Mouse (Mus musculus) embryonic facial prominence, embryonic 13.5 days (tissue): ENCODE measurements around the gene Ifih1. TPM values are rescaled to one million over a fixed set of nuclear protein-coding genes. Genes with fewer than 3 reads are reported as not detected.

ENCODE experiments used
- ATAC-seq: fragments of 200-750 bp; cut with Nextera tagmentation; 2 replicates; pipeline ENCODE4 v1.8.0; 2017; ENCODE audit warnings: low read depth; ENCODE audit not compliant: insufficient number of reproducible peaks, insufficient read depth, low FRiP score, low TSS enrichment
- H3K27ac ChIP-seq: fragments of 300-500 bp; sonication (generic); 2 replicates; pipeline ENCODE4 v1.5.1; 2015; ENCODE audit warnings: moderate library complexity, mild to moderate bottlenecking, inconsistent platforms
- H3K27me3 ChIP-seq: fragments of 300-500 bp; sonication (generic); 2 replicates; pipeline ENCODE4 v1.6.1; 2015; ENCODE audit warnings: mild to moderate bottlenecking, inconsistent platforms
- H3K36me3 ChIP-seq: fragments of 300-500 bp; sonication (generic); 2 replicates; pipeline ENCODE4 v1.6.1; 2015; ENCODE audit warnings: mild to moderate bottlenecking, inconsistent platforms
- H3K4me1 ChIP-seq: fragments of 300-500 bp; sonication (generic); 2 replicates; pipeline ENCODE4 v1.6.1; 2015; ENCODE audit warnings: inconsistent platforms
- H3K4me2 ChIP-seq: fragments of 300-500 bp; sonication (generic); 2 replicates; pipeline ENCODE4 v1.6.1; 2015; ENCODE audit warnings: moderate library complexity, mild to moderate bottlenecking, inconsistent platforms
- H3K4me3 ChIP-seq: fragments of 300-500 bp; sonication (generic); 2 replicates; pipeline ENCODE4 v1.5.1; 2015; ENCODE audit warnings: mild to moderate bottlenecking, inconsistent platforms
- H3K9ac ChIP-seq: fragments of 300-500 bp; sonication (generic); 2 replicates; pipeline ENCODE4 v1.6.1; 2015; ENCODE audit warnings: mild to moderate bottlenecking, inconsistent platforms
- H3K9me3 ChIP-seq: fragments of 300-500 bp; sonication (generic); 2 replicates; pipeline ENCODE4 v1.6.1; 2016; ENCODE audit warnings: inconsistent platforms
- whole genome bisulfite sequencing: fragments of 180-500 bp; shearing (Covaris S2); methylation state at CpG from one replicate; pipeline ENCODE4 v1.1.7; 2015; ENCODE audit warnings: mixed read lengths; 5-methylcytosine and 5-hydroxymethylcytosine counted together
- polyA plus RNA-seq: library from polyadenylated mRNA; unstranded; fragments of >200 nt; fragmentation: Nextera tagmentation; extraction: Ambion mirVana; gene quantifications from 2 replicates; pipeline ENCODE4 v1.2.1, GENCODE M21; 2015

The Ifih1 gene
- polyA plus RNA-seq, 1 experiment from 2014 or later = 1.1 TPM

DNA sequence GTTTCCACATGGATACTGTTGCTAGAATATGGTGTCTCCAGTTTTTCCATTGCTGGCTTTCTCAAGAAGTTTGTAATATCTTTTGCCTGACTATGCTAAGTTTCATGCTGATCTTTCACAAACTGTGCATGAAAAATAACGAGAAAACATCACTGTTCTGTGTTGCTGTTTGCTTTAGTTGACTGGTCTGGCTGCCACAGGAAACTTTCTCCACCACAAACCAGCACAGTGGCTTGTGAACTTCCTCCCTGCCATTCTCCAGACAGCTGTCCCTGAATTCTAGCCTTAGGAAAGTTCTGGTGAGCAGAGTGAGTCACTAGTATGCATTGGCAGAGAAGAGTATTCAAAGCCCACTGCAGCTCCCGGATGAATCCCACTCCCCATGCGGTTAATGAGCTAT is 71.1 kb downstream of the Ifih1 start:
- no peaks in the 10 kb centered on the region for H3K9me3 ChIP-seq
- H3K9ac ChIP-seq = no peak overlapping the region
- no peaks in the 10 kb centered on the region for H3K27me3 ChIP-seq
- H3K27ac ChIP-seq = peak overlapping the region; percentile 51; the same call in 1 of the 2 replicates
- no peaks in the 10 kb centered on the region for H3K36me3 ChIP-seq
- peaks cover 21% of the 10 kb centered on the region for H3K4me1 ChIP-seq
- no peak overlapping the region for H3K4me3 ChIP-seq
- H3K4me2 ChIP-seq = no peak overlapping the region
- 56% methylated on average over 3 of the region's 3 CpGs for WGBS
- no peak for ATAC-seq

DNA sequence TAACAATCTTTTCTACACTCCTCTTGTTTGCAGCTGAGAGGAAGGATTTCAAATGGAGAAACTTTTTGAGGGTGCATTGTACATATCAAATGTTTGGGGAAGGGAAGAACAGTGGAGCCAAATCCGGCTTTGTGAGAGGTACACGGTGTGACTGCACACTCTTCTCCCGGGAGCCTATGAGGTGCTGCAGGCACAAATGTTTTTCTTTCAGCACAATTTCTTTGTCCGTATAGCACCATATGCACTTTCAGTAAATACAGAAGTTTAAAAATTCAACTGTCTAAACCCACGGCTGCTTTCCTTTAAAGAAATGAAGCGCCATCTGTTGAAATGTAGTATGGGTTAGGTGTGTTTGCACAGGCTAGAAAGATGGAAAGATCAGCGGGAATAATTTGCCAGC is 71.8 kb downstream of the Ifih1 start:
- peaks cover 21% of the 10 kb centered on the region for H3K4me1 ChIP-seq
- H3K4me2 ChIP-seq = peak overlapping the region; percentile 55
- peak overlapping the region; percentile 35; the same call in 1 of the 2 replicates for H3K4me3 ChIP-seq
- ATAC-seq = 0 out of 2 replicates have a peak, but pooled peaks have one; percentile 61
- H3K9me3 ChIP-seq = no peaks in the 10 kb centered on the region
- WGBS = 35% methylated on average over 7 of the region's 7 CpGs
- H3K27me3 ChIP-seq = no peaks in the 10 kb centered on the region
- no peaks in the 10 kb centered on the region for H3K36me3 ChIP-seq
- no peak overlapping the region for H3K9ac ChIP-seq
- H3K27ac ChIP-seq = peak overlapping the region; percentile 62

DNA sequence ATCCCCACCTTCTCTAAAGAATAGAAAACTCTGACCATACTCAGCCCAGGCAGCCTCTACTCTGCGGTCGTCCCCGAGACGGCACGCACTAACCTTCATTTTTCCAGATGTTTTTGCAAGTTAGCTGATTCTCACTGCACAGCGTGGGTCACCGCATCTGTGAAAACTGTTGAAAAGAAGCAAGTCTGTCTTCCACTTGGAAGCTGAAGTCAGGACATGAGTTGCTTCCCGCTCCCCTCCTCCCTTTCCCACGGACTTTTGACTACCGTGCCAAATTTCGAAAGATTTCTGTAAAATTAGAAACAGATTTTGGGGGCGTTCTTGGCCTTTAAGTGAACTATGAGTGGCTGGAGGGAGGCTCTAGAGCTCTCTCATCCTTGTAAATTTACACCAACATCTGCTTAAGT is 72.3 kb downstream of the Ifih1 start, which contains the start of gene Fap:
Gene Fap (minus strand): TSS at position 323 of the 407 bp plus-strand sequence.
- Histone ChIP-seq H3K4me3 (peak within 1 kb of the TSS; percentile 35), H3K27me3 (no peaks in the 10 kb centered on the region), H3K36me3 (no peaks in the 10 kb centered on the region), H3K4me2 (peak within 1 kb of the TSS; percentile 55), H3K4me1 (peaks cover 21% of the 10 kb centered on the region), H3K9ac (peak within 1 kb of the TSS; percentile 40), H3K27ac (peak within 1 kb of the TSS; percentile 62), H3K9me3 (no peaks in the 10 kb centered on the region)
- 18% methylated on average over 12 of the region's 12 CpGs for WGBS
- peak; percentile 64; the same call in 1 of the 2 replicates for ATAC-seq

DNA sequence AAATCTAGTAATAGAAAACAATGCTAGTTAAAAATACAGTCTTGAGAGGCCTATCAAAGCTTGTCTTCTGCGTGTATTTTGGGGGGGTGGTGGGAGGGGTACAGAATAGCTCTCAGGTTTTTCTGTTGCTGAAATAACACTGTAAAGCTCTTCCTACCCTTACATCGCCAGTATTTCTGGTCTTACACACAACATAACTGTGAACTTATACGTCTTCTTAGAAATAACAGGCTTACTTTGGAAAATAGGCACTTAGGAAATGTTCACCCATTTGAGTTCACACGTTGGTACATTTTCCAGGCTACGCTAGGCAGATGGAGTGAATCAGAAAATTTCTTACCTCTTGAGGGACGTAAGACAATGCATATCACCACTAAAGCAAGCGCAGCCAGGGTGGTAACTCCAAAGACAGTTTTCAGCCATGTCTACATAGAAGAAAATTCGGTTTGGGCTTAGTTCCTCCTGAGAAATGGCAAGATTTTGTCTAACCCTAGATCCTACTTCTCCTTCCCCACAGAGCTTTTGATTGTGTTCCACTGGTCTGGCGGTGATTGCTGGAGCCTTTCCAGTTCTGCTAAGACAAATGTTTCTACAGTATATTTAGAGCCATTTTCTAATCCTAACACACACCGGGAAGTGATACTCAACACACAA is 72.8 kb downstream of the Ifih1 start:
- H3K4me3 ChIP-seq = peak overlapping the region; percentile 35
- no peaks in the 10 kb centered on the region for H3K27me3 ChIP-seq
- no peaks in the 10 kb centered on the region for H3K36me3 ChIP-seq
- peak overlapping the region; percentile 55 for H3K4me2 ChIP-seq
- 48% methylated on average over 10 of the region's 10 CpGs for WGBS
- peaks cover 21% of the 10 kb centered on the region for H3K4me1 ChIP-seq
- no peak for ATAC-seq
- H3K27ac ChIP-seq = peak overlapping the region; percentile 62
- no peaks in the 10 kb centered on the region for H3K9me3 ChIP-seq
- peak overlapping the region; percentile 40; the same call in 1 of the 2 replicates for H3K9ac ChIP-seq

DNA sequence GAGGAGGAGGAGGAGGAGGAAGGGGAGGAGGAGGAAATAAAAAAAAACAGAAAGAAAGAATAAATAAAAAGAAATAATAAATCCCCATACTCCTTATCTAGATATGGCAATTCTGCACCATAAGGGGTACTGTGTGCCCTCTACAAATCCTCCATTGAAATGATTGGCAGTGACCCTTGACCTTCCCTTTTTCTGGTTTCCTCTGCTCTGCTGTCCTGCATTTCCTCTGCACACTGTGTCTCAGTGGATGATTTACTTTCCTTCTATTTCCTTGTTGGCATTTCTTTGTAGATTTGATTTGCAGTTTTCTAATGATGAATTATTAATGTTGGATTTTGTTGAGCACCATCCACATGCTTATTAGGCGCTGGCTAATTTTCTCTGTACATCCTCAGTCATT is 81.4 kb downstream of the Ifih1 start:
- 87% methylated on average over 1 of the region's 1 CpGs for WGBS
- no peak overlapping the region for H3K4me3 ChIP-seq
- no peak for ATAC-seq
- no peaks in the 10 kb centered on the region for H3K9me3 ChIP-seq
- no peaks in the 10 kb centered on the region for H3K27me3 ChIP-seq
- H3K27ac ChIP-seq = no peak overlapping the region
- peaks cover 12% of the 10 kb centered on the region; the same call in 1 of the 2 replicates for H3K4me1 ChIP-seq
- no peak overlapping the region for H3K9ac ChIP-seq
- no peak overlapping the region for H3K4me2 ChIP-seq
- H3K36me3 ChIP-seq = no peaks in the 10 kb centered on the region

DNA sequence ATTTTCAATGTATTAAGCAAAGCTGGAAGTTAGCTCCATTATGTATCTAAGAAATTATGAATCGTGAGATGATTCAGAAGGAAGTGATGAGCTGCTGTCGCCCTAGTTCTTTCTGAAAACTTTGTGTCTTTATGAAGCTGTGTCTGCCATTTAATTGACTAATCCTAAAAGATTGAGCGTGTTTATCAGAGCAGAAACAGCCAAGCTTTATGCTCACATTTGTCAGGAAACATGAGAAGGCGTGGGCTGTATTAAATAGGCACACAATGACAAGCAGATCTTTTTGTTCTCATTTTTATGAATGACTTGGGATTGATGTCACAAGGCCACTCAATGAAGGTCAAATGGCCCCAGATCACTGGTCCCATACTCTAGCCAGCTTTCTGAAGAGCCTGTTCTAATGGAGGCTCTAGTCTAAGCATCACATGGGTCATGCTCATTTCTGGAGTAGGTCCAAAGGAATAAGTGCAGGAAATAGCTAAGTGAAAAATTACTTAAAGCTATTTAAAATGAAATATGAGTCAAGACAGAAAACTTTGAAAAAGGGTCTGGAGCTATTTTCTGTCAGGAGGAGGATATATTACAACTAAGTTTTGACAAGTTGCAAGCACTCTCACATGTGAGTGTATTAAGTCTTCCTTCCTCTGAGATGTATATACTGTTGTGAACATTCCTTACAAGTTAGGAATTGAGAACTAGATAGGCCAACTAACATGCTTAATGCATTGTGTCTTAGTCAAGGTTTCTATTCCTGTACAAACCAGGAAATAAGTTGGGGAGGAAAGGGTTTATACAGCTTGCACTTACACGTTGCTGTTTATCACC is 83.2 kb downstream of the Ifih1 start:
- H3K4me2 ChIP-seq = no peak overlapping the region
- 68% methylated on average over 5 of the region's 5 CpGs for WGBS
- no peak for ATAC-seq
- H3K27ac ChIP-seq = no peak overlapping the region
- no peaks in the 10 kb centered on the region for H3K9me3 ChIP-seq
- H3K36me3 ChIP-seq = no peaks in the 10 kb centered on the region
- H3K4me3 ChIP-seq = no peak overlapping the region
- H3K4me1 ChIP-seq = peaks cover 12% of the 10 kb centered on the region; the same call in 1 of the 2 replicates
- H3K27me3 ChIP-seq = no peaks in the 10 kb centered on the region
- no peak overlapping the region for H3K9ac ChIP-seq

DNA sequence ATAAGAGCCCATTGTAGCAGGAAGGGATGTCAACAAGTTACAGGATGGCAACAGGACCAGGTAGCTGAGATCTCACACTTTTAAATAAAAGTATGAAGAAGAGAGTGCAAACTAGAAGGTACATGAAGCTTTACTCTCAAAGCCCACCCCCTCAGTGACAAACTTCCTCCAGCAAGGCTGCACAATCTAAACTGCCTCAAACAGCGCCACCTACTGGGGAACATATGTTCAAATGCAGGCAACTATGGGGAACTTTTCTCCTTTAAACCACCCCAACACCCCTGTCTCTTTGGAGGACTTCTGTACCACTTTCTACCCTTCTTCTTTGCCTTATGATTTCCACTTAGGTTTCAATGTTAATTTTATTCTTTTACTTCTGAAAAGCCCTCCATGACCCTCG is 88.6 kb downstream of the Ifih1 start:
- Histone ChIP-seq H3K4me3 (no peak overlapping the region), H3K27me3 (no peaks in the 10 kb centered on the region), H3K36me3 (no peaks in the 10 kb centered on the region), H3K4me2 (no peak overlapping the region), H3K9ac (no peak overlapping the region), H3K9me3 (no peaks in the 10 kb centered on the region), H3K27ac (no peak overlapping the region), H3K4me1 (0 out of 2 replicates have a peak, but pooled peaks cover 1% of the 10 kb centered on the region)
- no peak for ATAC-seq
- WGBS = 77% methylated on average over 2 of the region's 2 CpGs

DNA sequence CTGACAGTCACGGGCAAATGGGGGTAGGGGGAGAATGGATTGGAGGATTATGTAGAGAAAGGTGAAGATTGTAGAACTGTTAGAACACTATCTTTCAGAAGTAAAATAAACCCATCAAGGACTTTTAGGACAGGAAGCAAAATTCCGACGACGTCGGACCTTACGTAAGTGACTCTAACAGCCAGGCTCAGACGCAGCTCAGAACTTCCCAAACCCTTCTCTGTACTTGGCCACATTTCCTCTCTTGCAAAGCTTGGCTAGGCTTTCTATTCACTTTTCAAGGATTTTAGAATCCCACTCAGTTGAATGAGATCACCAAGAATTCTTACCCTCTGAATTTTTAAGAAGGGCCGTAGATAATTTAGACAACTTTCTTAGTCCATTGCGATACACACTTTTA is 89.7 kb downstream of the Ifih1 start:
- H3K4me2 ChIP-seq = no peak overlapping the region
- no peaks in the 10 kb centered on the region for H3K27me3 ChIP-seq
- no peak overlapping the region for H3K4me3 ChIP-seq
- no peak overlapping the region for H3K27ac ChIP-seq
- no peaks in the 10 kb centered on the region for H3K4me1 ChIP-seq
- ATAC-seq = no peak
- WGBS = 89% methylated on average over 9 of the region's 9 CpGs
- no peaks in the 10 kb centered on the region for H3K36me3 ChIP-seq
- H3K9ac ChIP-seq = no peak overlapping the region
- no peaks in the 10 kb centered on the region for H3K9me3 ChIP-seq

DNA sequence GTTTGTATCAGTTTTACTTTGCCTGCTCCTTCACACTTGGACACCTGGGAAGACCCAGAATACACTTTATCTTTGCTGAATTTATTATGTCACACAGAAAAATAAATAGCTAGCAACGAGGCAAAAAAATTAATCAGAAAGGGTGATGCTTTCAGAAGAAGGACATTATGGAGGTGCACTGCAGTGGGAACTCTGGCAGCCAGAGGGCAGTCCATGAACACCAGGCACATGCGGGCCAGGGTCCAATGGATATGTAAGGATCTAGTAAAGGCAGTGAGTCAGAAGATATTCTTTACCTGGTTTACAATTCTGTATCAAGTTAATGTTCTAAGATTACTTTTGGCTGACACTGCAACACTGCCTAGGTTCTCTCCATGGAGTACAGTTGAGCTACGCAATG is 96.4 kb downstream of the Ifih1 start:
- no peaks in the 10 kb centered on the region for H3K27me3 ChIP-seq
- no peak overlapping the region for H3K4me3 ChIP-seq
- H3K4me1 ChIP-seq = no peaks in the 10 kb centered on the region
- no peak overlapping the region for H3K9ac ChIP-seq
- H3K36me3 ChIP-seq = no peaks in the 10 kb centered on the region
- no peak overlapping the region for H3K4me2 ChIP-seq
- 85% methylated on average over 3 of the region's 3 CpGs for WGBS
- H3K9me3 ChIP-seq = no peaks in the 10 kb centered on the region
- ATAC-seq = no peak
- no peak overlapping the region for H3K27ac ChIP-seq

DNA sequence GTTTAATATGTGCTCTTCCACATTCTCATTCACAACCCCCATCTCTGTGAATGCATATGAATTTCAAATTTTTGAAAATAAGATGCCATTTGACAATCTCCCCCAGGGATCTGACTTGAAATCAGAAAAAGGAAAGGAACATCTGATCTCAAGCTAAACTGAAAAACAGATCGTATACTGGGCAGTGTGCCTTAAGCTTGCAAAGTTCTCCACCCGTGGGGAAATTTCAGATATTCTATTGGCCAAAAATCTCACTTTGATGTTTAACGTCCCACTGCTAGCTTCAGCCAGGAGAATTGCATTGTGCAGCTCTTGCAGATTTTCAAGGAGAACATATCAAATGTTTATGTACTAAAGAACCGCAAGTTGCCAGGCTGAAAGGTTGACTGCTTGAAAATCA is 96.9 kb downstream of the Ifih1 start:
- Histone ChIP-seq H3K4me1 (no peaks in the 10 kb centered on the region), H3K4me2 (no peak overlapping the region), H3K27me3 (no peaks in the 10 kb centered on the region), H3K9ac (no peak overlapping the region), H3K27ac (no peak overlapping the region), H3K9me3 (no peaks in the 10 kb centered on the region), H3K36me3 (no peaks in the 10 kb centered on the region), H3K4me3 (no peak overlapping the region)
- no peak for ATAC-seq
- WGBS = 63% methylated on average over 4 of the region's 4 CpGs

DNA sequence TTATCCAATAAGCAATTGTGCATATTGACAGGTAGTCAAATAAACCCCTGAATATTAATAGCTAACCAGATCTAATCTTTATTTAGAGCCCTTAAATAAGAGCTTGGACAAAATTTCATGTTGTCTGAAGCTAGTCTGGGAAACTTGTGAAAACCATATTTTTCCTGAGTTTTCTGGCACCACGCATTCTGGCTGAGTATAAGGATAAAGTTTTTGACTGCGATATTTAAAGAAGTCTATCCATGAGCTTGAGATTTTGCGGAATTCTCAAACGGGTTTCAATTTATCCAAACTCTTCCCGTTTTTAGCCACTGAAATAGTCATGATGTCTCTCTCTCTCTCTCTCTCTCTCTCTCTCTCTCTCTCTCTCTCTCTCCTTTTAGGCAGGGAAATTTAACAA is 98.0 kb downstream of the Ifih1 start:
- no peaks in the 10 kb centered on the region for H3K27me3 ChIP-seq
- ATAC-seq = no peak
- WGBS = 91% methylated on average over 5 of the region's 5 CpGs
- H3K4me3 ChIP-seq = no peak overlapping the region
- H3K36me3 ChIP-seq = no peaks in the 10 kb centered on the region
- no peaks in the 10 kb centered on the region for H3K9me3 ChIP-seq
- no peak overlapping the region for H3K4me2 ChIP-seq
- H3K4me1 ChIP-seq = no peaks in the 10 kb centered on the region
- no peak overlapping the region for H3K27ac ChIP-seq
- no peak overlapping the region for H3K9ac ChIP-seq
